Mouse (Mus musculus): ENCODE results near the gene Aig1. TPM values are rescaled to one million over a fixed set of nuclear protein-coding genes. Genes with fewer than 3 reads are reported as not detected.
A peak's percentile ranks its signal among the peaks of the same experiment; 100 is the strongest.
"Not testable (repeated sequence)": the region's sequence is repeated elsewhere in the genome, so short reads cannot be mapped to it uniquely, and the experiment has no call there.

Aig1 gene
- total RNA-seq (2021) = 10 to 100 TPM; 21.6 to 24.4 TPM
- long read RNA-seq, experiment 1, transcript Aig1-205 (6 exons, 1,554 nt) = major isoform, 18 of 22 reads
- long read RNA-seq, experiment 1, partial matches to known transcripts = 0 of 22 reads
- long read RNA-seq, experiment 1, other reads (novel, unspliced or antisense) = 2 of 22 reads
- long read RNA-seq, experiment 2, transcript Aig1-205 (6 exons, 1,554 nt) = major isoform, 17 of 28 reads
- long read RNA-seq, experiment 2, partial matches to known transcripts = 0 of 28 reads
- long read RNA-seq, experiment 2, other reads (novel, unspliced or antisense) = 8 of 28 reads

DNA sequence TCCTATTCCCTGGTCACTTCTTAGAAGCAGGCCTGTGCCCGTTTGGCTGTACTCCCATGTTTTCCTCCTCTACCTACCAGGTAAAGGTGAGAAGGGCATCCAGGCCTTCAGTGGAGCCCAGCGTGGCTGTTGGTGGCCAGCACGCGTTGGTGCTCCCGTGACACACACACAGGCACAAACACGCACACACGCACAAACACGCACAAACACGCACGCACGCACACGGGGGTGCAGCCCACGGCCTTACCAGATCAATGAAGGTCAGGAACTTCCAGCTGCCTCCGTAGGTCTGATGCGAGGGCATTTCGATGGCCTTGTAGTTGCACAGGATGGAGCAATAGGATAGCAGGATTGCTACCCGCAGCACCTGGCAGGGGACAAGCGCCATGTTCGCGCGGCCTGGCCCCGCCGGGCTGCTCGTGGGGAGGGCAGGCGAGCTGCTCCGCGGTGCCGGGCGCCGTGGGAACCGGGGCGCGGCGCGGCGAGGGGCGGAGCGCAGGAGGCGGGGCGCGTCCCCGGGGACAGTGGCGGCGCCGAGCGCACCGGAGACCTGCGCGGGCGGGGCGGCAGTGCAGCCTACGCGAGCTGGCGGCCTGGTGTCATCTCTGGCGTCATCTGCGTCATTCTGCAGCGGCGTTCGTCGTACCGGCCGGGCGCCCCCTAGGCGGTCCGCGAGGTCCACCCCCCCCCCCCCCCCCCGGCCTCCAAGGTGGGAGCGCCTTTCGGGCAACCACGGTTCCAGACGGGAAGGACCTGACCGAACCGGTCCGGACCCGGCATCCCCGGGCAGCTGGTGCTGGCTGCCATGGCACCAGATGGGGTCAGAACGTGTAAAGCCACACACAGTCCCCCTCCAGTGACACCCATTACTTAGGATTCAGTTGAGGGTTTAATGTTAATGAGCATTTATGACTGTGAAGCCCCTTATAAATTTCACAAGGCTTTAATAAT is at the start of gene Aig1:
Aig1 (minus strand) TSS at position 610 of the 951 bp plus-strand sequence.
- DNase-seq (ENCODE audit: low spot score in 2 of 2) = peak; percentile 28 to 30

- no peak for DNase-seq (ENCODE audit: low spot score in 2 of 2)
These were observed 48.0 kb upstream of the Aig1 start for GRCm38 (mm10) chr10:13916645-13917342.

GRCm38 (mm10) chr10:13915211-13915610 is 46.4 kb upstream of the Aig1 start:
- no peak for DNase-seq (ENCODE audit: low spot score in 2 of 2)

- no peak for DNase-seq (ENCODE audit: low spot score in 2 of 2)
These were observed 44.9 kb upstream of the Aig1 start for GRCm38 (mm10) chr10:13913689-13914088.

DNA sequence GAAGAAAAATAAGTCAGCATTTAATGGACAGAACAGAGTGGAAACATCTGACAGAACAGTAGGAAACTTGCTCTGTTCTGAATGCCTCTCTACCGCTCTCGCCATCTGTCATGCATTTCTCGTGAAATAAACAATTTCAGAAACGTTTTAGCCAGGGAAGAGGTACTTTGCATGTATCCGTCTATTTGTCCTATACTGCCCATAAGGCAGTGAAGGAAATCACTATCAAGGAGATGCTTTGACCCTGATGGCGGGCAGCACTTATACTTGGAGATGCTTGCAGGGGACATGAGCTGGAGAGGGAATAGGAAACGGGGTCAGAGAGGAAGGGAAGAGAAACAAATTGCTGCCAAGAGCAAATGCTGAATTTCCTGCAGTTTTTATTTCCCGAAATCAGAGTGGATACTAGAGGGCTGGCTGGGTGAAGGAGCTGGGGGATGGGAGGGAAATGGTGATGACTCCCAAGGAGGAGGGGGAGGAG is 37.5 kb upstream of the Aig1 start:
- no peak for DNase-seq (ENCODE audit: low spot score in 2 of 2)

- DNase-seq (ENCODE audit: low spot score in 2 of 2) = no peak
These were observed 36.8 kb upstream of the Aig1 start for GRCm38 (mm10) chr10:13905618-13906017.

DNA sequence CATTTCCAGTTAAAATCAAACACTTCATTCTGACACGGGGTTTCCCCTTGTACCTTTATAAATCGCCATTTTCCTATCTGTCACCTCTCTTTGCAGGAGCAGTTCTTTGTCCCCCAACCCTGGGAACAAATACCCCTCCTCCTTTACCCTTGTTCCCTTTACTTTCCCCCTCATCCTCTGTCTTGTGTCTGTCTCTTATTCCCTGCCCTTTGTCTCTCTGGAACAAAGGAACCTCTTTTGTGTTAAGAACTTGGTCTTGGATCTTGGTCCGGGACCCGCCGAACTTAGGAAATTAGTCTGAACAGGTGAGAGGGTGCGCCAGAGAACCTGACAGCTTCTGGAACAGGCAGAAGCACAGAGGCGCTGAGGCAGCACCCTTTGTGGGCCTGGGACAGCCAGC is 24.0 kb upstream of the Aig1 start:
- not testable (repeated sequence) for DNase-seq (ENCODE audit: low spot score in 2 of 2)

- no peak for DNase-seq (ENCODE audit: low spot score in 2 of 2)
These were observed 14.4 kb upstream of the Aig1 start for GRCm38 (mm10) chr10:13882975-13883875.

- no peak for DNase-seq (ENCODE audit: low spot score in 2 of 2)
These were observed 13.7 kb upstream of the Aig1 start for GRCm38 (mm10) chr10:13882490-13882889.

- DNase-seq (ENCODE audit: low spot score in 2 of 2) = no peak
These were observed 9.9 kb upstream of the Aig1 start for GRCm38 (mm10) chr10:13878696-13879095.

DNA sequence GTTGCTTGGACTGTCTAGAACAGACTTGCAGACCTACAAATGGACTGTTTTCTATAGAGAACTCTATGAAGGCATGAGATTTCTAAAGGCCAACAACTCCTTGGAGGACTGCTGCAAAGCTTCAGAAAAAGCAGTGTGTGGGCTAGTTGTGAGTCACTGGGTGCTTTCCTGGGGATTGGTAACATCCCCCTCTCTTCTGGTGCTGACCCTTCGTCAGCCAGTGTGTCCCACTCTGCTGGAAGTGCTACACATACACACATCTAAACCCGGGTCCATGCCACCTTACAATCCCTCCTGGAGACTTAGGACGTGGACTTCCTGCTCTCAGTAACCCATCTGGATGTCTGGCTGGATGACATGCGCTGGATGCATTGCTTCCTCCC is 6.2 kb upstream of the Aig1 start:
- DNase-seq (ENCODE audit: low spot score in 2 of 2) = no peak

GRCm38 (mm10) chr10:13874301-13875037 is 5.7 kb upstream of the Aig1 start:
- DNase-seq (ENCODE audit: low spot score in 2 of 2) = no peak

DNA sequence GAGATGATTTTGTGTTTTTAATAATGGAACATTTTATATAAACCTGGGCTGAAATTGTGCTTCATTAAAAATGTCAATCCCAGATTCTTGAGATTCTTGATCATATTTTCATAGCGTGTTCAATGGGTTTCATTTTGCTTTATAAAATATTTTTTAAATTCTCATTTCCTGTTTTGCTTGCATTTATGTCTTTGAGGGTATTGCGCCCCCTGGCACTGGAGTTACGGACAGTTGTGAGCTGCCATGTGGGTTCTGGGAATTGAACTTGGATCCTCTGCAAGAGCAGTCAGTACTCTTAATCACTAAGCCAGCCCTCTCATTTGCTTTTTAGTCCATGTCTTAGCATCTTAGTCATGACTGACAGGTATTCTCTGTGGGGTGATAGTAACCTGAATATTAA is 1.8 kb upstream of the Aig1 start:
- no peak for DNase-seq (ENCODE audit: low spot score in 2 of 2)

GRCm38 (mm10) chr10:13869322-13870035 is 699 bp upstream of the Aig1 start:
- DNase-seq (ENCODE audit: low spot score in 2 of 2) = no peak

DNA sequence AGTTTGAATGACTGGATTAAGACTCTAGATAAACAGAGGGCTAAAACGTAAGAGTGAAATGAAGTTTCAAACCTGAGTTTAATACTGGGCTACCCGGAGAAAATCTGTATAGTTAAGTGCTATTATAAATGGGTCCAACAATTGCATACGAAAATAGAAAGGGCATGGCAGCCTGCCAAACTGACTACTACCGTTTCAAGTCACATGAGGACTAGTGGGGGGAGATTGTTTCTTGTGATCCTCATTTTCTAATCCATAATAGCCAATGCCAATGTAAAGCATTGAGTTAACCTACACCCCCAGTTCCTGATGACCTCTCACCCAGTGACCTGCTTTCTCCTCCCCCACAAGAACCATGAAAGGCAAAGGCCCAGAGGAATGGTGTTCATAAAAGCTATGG is 2.4 kb downstream of the Aig1 start:
- no peak for DNase-seq (ENCODE audit: low spot score in 2 of 2)

- no peak for DNase-seq (ENCODE audit: low spot score in 2 of 2)
These were observed 7.5 kb downstream of the Aig1 start for GRCm38 (mm10) chr10:13861115-13861909.

DNA sequence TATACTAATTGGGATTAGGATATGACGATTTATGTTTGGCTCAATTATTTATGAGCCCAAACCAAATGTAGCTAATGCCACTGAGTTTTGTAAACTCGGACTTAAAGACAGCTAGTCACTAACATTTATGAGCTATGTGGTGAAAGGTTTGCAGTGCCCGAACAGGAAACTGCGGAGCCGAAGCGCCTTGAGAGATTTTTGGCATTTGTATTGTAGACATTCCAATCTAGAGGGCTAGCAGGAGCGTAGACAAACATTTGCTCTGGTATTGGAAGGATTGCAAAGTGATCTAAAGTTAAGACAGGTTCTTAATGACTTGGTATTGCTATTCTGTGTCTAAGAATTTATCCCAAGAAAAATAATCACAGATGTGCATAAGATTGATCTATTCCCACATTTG is 12.3 kb downstream of the Aig1 start:
- no peak for DNase-seq (ENCODE audit: low spot score in 2 of 2)

GRCm38 (mm10) chr10:13855969-13856368 is 12.8 kb downstream of the Aig1 start:
- DNase-seq (ENCODE audit: low spot score in 2 of 2) = no peak
